Mouse (Mus musculus): ENCODE data around the gene Rhobtb1.

- TF ChIP-seq ZC3H11A (IDR thresholded peaks at IDR 0.05; ENCODE audit: borderline replicate concordance, low read depth, low read length), result no peak
- TF ChIP-seq HCFC1 (IDR thresholded peaks at IDR 0.05; ENCODE audit: borderline replicate concordance, insufficient read depth, low read length), result no peak
- TF ChIP-seq MAFK (IDR thresholded peaks at IDR 0.05; ENCODE audit: insufficient read depth, low read depth, low read length), result no peak
- no peak for TF ChIP-seq ZNF384 (IDR thresholded peaks at IDR 0.05; ENCODE audit: low read depth, low read length)
- TF ChIP-seq CHD2 (IDR thresholded peaks at IDR 0.05; ENCODE audit: low read depth, low read length), result no peak
Observed at GRCm38 (mm10) chr10:69134356-69134755, 16.9 kb upstream of the Rhobtb1 start.

Data from ES-E14 (cell line).